Comparison of ENCODE assay signal across 36 mouse cellular contexts in genomic region chr2:120283550-120283949, GRCm38 (mm10). TPM values are rescaled to one million over a fixed set of nuclear protein-coding genes. Genes with fewer than 3 reads are reported as not detected.
A peak's percentile ranks its signal among the peaks of the same experiment; 100 is the strongest.
DNase-seq lines count a peak whose midpoint lies in the region; ATAC-seq lines count a peak whose summit lies in the region.
"Had no signal": no experiment of that assay in that cellular context is flagged by ENCODE, and none has a peak within 500 bp of the region (broad histone marks: within the 10 kb centered on the region; RNA-seq: fewer than 3 reads in every experiment).

No protein-coding gene starts in this region.

- H3K4me1 ChIP-seq in limb, embryonic 15.5 days: peaks cover 11% of the 10 kb centered on the region; the same call in 1 of the 2 replicates
- H3K4me1 ChIP-seq in limb, embryonic 10.5 days: no peaks in the 10 kb centered on the region
- H3K4me1 ChIP-seq in neural tube, embryonic 15.5 days: no peaks in the 10 kb centered on the region
- H3K4me1 ChIP-seq: embryonic facial prominence, embryonic 13.5 days; forebrain, embryonic 12.5 days; heart, embryonic 15.5 days; hindbrain, embryonic 12.5 days; intestine, embryonic 15.5 days; midbrain, embryonic 13.5 days; neural tube, embryonic 13.5 days had no signal

- no peak for ATAC-seq in limb, embryonic 15.5 days (ENCODE audit: insufficient number of reproducible peaks, low FRiP score, low TSS enrichment, low read depth)
- no peak for ATAC-seq in neural tube, embryonic 15.5 days (ENCODE audit: low FRiP score)
- ATAC-seq: hindbrain, postnatal 0 days; intestine, embryonic 15.5 days; midbrain, embryonic 13.5 days had no signal

- H3K9ac ChIP-seq in limb, embryonic 15.5 days: no peak overlapping the region
- H3K9ac ChIP-seq in neural tube, embryonic 15.5 days (replicated peaks): no peak overlapping the region
- H3K9ac ChIP-seq: embryonic facial prominence, embryonic 13.5 days; forebrain, embryonic 12.5 days; heart, embryonic 15.5 days; hindbrain, embryonic 12.5 days; intestine, embryonic 15.5 days; midbrain, embryonic 13.5 days; neural tube, embryonic 13.5 days had no signal

- H3K27ac ChIP-seq in limb, embryonic 15.5 days: peak overlapping the region; percentile 47
- no peak overlapping the region for H3K27ac ChIP-seq in limb, embryonic 10.5 days
- H3K27ac ChIP-seq in neural tube, embryonic 15.5 days (replicated peaks): no peak overlapping the region
- H3K27ac ChIP-seq: embryonic facial prominence, embryonic 13.5 days; forebrain, embryonic 12.5 days; heart, embryonic 15.5 days; hindbrain, embryonic 12.5 days; hindbrain, postnatal 0 days; intestine, embryonic 15.5 days; kidney, postnatal 0 days; macrophage; midbrain, embryonic 13.5 days; neural tube, embryonic 13.5 days had no signal

- DNase-seq in limb, embryonic 10.5 days (ENCODE audit: low spot score): no peak
- peak; percentile 89 for DNase-seq in adrenal gland, adult 2 months
- DNase-seq in adrenal gland, postnatal 10 days: peak; percentile 63
- peak; percentile 20 for DNase-seq in gonadal fat pad, adult 2 months (ENCODE audit: low read depth)
- DNase-seq: B cell, adult 2 months; cerebellum, adult 11 months; cerebellum, adult 9-10 months; cerebellum, postnatal 36 days; embryo, embryonic 11 days; kidney, adult 2 months; kidney, postnatal 4 days; thymus, postnatal 4 days had no signal

- no peaks in the 10 kb centered on the region for H3K36me3 ChIP-seq in limb, embryonic 15.5 days
- no peaks in the 10 kb centered on the region for H3K36me3 ChIP-seq in limb, embryonic 10.5 days
- no peaks in the 10 kb centered on the region for H3K36me3 ChIP-seq in neural tube, embryonic 15.5 days
- H3K36me3 ChIP-seq: embryonic facial prominence, embryonic 13.5 days; forebrain, embryonic 12.5 days; heart, embryonic 15.5 days; hindbrain, embryonic 12.5 days; intestine, embryonic 15.5 days; midbrain, embryonic 13.5 days; neural tube, embryonic 13.5 days had no signal

- 31% methylated on average over 6 of the region's 6 CpGs for WGBS in limb, embryonic 15.5 days
- whole genome bisulfite sequencing in limb, embryonic 10.5 days: 55% methylated on average over 6 of the region's 6 CpGs
- 68% methylated on average over 6 of the region's 6 CpGs for WGBS in neural tube, embryonic 15.5 days

- no peaks in the 10 kb centered on the region for H3K27me3 ChIP-seq in limb, embryonic 15.5 days
- H3K27me3 ChIP-seq in limb, embryonic 10.5 days (ENCODE audit: low read depth, poor library complexity, severe bottlenecking): no peaks in the 10 kb centered on the region
- no peaks in the 10 kb centered on the region for H3K27me3 ChIP-seq in neural tube, embryonic 15.5 days (replicated peaks)
- H3K27me3 ChIP-seq: embryonic facial prominence, embryonic 13.5 days; forebrain, embryonic 12.5 days; heart, embryonic 15.5 days; hindbrain, embryonic 12.5 days; intestine, embryonic 15.5 days; midbrain, embryonic 13.5 days; neural tube, embryonic 13.5 days had no signal

- no peak overlapping the region for H3K4me3 ChIP-seq in limb, embryonic 15.5 days
- no peak overlapping the region for H3K4me3 ChIP-seq in limb, embryonic 10.5 days
- no peak overlapping the region for H3K4me3 ChIP-seq in neural tube, embryonic 15.5 days (replicated peaks)
- H3K4me3 ChIP-seq: embryonic facial prominence, embryonic 13.5 days; erythroblast, embryonic 14.5 days; forebrain, embryonic 12.5 days; heart, embryonic 15.5 days; hindbrain, embryonic 12.5 days; intestine, embryonic 15.5 days; midbrain, embryonic 13.5 days; neural tube, embryonic 13.5 days had no signal

- H3K4me2 ChIP-seq in limb, embryonic 15.5 days: no peak overlapping the region
- no peak overlapping the region for H3K4me2 ChIP-seq in neural tube, embryonic 15.5 days
- H3K4me2 ChIP-seq: embryonic facial prominence, embryonic 13.5 days; forebrain, embryonic 12.5 days; heart, embryonic 15.5 days; hindbrain, embryonic 12.5 days; intestine, embryonic 15.5 days; midbrain, embryonic 13.5 days; neural tube, embryonic 13.5 days had no signal

- no peaks in the 10 kb centered on the region for H3K9me3 ChIP-seq in limb, embryonic 15.5 days
- no peaks in the 10 kb centered on the region for H3K9me3 ChIP-seq in limb, embryonic 10.5 days (replicated peaks)
- no peaks in the 10 kb centered on the region for H3K9me3 ChIP-seq in neural tube, embryonic 15.5 days (replicated peaks)
- H3K9me3 ChIP-seq: embryonic facial prominence, embryonic 13.5 days; forebrain, embryonic 12.5 days; heart, embryonic 15.5 days; hindbrain, embryonic 12.5 days; intestine, embryonic 15.5 days; midbrain, embryonic 13.5 days; neural tube, embryonic 13.5 days had no signal

RNA-seq across cellular contexts. Expression of gene Pla2g4d, which starts 5.4 kb away (rescaled TPM):
- 0.45 and 0.48 TPM in 2 replicates for polyA plus RNA-seq in limb, embryonic 15.5 days (2015; fragmentation: Nextera tagmentation; extraction: Ambion mirVana)
- 0.04 and 0.05 TPM in 2 replicates for polyA plus RNA-seq in limb, embryonic 10.5 days (2016; fragmentation: Nextera tagmentation; extraction: Ambion mirVana)
- under 1 TPM in 1 of 2 experiments, not detected in 1; 0.09 TPM for total RNA-seq in adrenal gland, adult 2 months (2021)
- polyA plus RNA-seq in adrenal gland, adult 2 months (2012; rRNA removed): 0.10 and 0.18 TPM in 2 replicates
- under 1 TPM in 1 of 2 experiments, not detected in 1; 0.12 TPM for total RNA-seq in adrenal gland, postnatal 10 days (2021)
- polyA plus RNA-seq in gonadal fat pad, adult 2 months (2012; rRNA removed): 0.05 and 0.07 TPM in 2 replicates
- polyA plus RNA-seq in neural tube, embryonic 15.5 days (2015; fragmentation: Nextera tagmentation; extraction: Ambion mirVana): 0.04 TPM in 1 of 2 replicates, not detected in the other
- total RNA-seq: gastrocnemius, adult 18-20 months; gastrocnemius, postnatal 4 days; heart, adult 8-10 months; heart, postnatal 25 days; layer of hippocampus, adult 8-10 months; layer of hippocampus, postnatal 25 days; left cerebral cortex, adult 8-10 months; megakaryocyte-erythroid progenitor cell, adult 5-6 weeks had no signal
- polyA plus RNA-seq: embryonic facial prominence, embryonic 13.5 days; erythroblast, embryonic 14.5 days; forebrain, embryonic 12.5 days; hindbrain, embryonic 12.5 days; intestine, embryonic 15.5 days; kidney, adult 2 months; liver, embryonic 16.5 days; lung, embryonic 16.5 days; macrophage; midbrain, embryonic 13.5 days had no signal

RNA-seq across cellular contexts. Expression of gene Pla2g4f, which starts 30.4 kb away (rescaled TPM):
- 21.2 and 23.9 TPM in 2 replicates for polyA plus RNA-seq in limb, embryonic 15.5 days (2015; fragmentation: Nextera tagmentation; extraction: Ambion mirVana)
- polyA plus RNA-seq in limb, embryonic 10.5 days (2016; fragmentation: Nextera tagmentation; extraction: Ambion mirVana): not detected in 2 replicates
- total RNA-seq in adrenal gland, adult 2 months (2021): not detected
- polyA plus RNA-seq in adrenal gland, adult 2 months (2012; rRNA removed): not detected in 2 replicates
- under 1 TPM in 1 of 2 experiments, not detected in 1; 0.12 TPM for total RNA-seq in adrenal gland, postnatal 10 days (2021)
- polyA plus RNA-seq in gonadal fat pad, adult 2 months (2012; rRNA removed): 6.8 and 9.4 TPM in 2 replicates
- 0.06 and 0.09 TPM in 2 replicates for polyA plus RNA-seq in neural tube, embryonic 15.5 days (2015; fragmentation: Nextera tagmentation; extraction: Ambion mirVana)
- total RNA-seq: gastrocnemius, adult 18-20 months; heart, postnatal 25 days; hindbrain, postnatal 0 days; layer of hippocampus, adult 8-10 months; layer of hippocampus, postnatal 25 days; left cerebral cortex, adult 8-10 months; left cerebral cortex, postnatal 36 days; megakaryocyte-erythroid progenitor cell, adult 5-6 weeks had no signal
- polyA plus RNA-seq: erythroblast, embryonic 14.5 days; forebrain, embryonic 12.5 days; hindbrain, postnatal 0 days; liver, embryonic 16.5 days; macrophage; midbrain, embryonic 13.5 days; neural tube, embryonic 13.5 days had no signal

RNA-seq across cellular contexts. Expression of gene Pla2g4e, which starts 38.4 kb away (rescaled TPM):
- 8.0 and 8.6 TPM in 2 replicates for polyA plus RNA-seq in limb, embryonic 15.5 days (2015; fragmentation: Nextera tagmentation; extraction: Ambion mirVana)
- not detected in 2 replicates for polyA plus RNA-seq in limb, embryonic 10.5 days (2016; fragmentation: Nextera tagmentation; extraction: Ambion mirVana)
- total RNA-seq in adrenal gland, adult 2 months (2021): under 1 TPM; 0.31 to 0.46 TPM
- polyA plus RNA-seq in adrenal gland, adult 2 months (2012; rRNA removed): 0.11 and 0.16 TPM in 2 replicates
- 1 to 10 TPM in 1 of 2 experiments, under 1 TPM in 1; 0.99 to 3.6 TPM for total RNA-seq in adrenal gland, postnatal 10 days (2021)
- 0.22 and 1.5 TPM in 2 replicates for polyA plus RNA-seq in gonadal fat pad, adult 2 months (2012; rRNA removed)
- 3.5 and 4.2 TPM in 2 replicates for polyA plus RNA-seq in neural tube, embryonic 15.5 days (2015; fragmentation: Nextera tagmentation; extraction: Ambion mirVana)
- total RNA-seq: megakaryocyte-erythroid progenitor cell, adult 5-6 weeks had no signal
- polyA plus RNA-seq: erythroblast, embryonic 14.5 days; kidney, postnatal 0 days; liver, embryonic 16.5 days; macrophage had no signal
